Mouse (Mus musculus) embryo, embryonic 10 days (tissue): ENCODE results near the gene Olfr646.

ENCODE experiments used
- DNase-seq: peaks from one replicate; pipeline ENCODE4 v3.0.0-alpha.2; 2015; ENCODE audit warnings: low spot score

Olfr646 gene

DNA sequence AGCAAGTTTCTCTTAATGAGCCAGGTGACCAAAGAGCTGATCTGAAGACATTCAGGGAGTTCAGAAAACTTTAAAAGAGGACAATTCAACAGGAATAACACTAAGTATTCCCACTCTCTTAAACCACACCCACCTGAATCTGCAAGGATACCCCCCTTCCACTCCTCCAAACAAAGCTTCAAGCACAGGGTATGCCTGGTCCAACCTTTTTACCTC is at the start of gene Olfr646:
Gene Olfr646 (plus strand): TSS at position 117 of the 216 bp plus-strand sequence.
- DNase-seq = no peak

DNA sequence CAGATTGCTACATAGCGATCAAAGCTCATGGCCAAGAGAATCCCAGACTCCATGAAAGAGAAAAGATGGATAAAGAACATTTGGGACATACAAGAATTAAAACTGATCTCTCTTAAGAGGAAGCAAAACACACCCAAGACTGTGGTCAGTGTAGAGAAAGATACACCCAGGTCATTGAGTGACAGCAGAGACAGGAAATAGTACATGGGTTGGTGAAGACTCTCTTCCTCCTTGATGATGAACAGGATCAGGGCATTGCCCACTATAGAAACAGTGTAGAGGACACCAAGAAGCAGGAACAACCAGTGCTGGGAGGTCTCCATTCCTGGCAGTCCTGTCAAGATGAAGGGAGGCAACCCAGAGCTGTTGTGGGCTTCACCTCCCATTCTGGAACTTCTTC is 45.5 kb upstream of the Olfr646 start:
- no peak for DNase-seq

DNA sequence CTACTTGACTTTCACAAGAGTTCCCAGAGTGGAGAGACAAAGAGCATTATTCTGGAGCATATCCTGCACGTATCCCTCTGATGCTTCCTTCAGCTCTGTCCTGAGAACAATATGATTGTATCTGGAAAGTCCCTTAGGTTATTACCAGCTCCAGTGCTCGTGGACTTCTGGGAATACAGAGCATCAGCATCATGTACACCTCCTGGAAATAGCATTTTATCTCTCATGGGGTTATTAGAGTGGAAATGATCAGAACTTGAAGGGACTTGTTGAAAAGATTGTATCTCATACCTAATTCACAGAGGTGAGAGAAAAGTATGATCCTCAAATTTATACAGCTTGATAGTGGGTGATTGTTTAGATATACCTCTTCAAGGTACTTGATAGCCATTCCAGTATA is 43.3 kb upstream of the Olfr646 start, which contains the start of gene 4930516K23Rik:
Gene 4930516K23Rik (minus strand): TSS at position 101 of the 400 bp plus-strand sequence.
- DNase-seq = no peak

DNA sequence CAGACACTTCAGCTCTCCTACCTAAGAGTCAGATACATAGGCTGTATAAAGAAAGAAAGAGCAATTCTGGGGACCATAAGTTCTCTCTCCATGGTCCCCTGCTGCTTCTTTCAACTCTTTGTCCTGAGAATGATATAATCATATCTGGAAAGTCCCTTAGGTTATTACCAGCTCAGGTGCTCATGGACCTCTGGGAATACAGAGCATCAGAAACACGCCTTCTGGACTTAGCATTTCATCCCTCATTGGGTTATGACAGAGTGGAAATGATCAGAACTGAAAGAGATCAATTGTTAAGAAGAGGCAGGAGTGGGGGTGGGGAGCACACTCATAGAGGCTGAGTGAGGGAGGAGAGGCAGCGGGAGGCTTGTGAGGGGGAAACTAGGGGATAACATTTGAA is 32.9 kb upstream of the Olfr646 start, which contains the start of gene Olfr644:
Gene Olfr644 (minus strand): TSS at position 101 of the 400 bp plus-strand sequence.
- DNase-seq = no peak

DNA sequence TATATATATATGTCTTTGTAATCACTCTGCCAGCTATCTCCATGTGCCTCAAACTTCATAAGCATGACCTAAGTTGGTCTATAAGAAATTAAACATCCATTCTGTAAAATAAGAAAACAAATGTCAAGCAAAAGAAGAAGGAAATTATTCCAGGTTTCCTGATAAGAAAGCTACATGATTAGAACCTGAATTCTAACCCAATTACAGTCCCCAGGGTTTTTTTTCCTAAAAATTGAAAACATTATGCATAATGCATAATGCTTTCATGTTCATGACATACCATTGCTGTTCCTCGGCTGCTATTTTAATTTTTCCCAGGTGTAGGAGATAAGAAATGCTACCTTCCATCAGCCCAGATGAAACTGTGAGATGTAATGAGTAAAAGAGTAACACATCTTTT is 19.3 kb upstream of the Olfr646 start, which contains the start of gene Olfr645:
Gene Olfr645 (minus strand): TSS at position 101 of the 400 bp plus-strand sequence.
- no peak for DNase-seq

DNA sequence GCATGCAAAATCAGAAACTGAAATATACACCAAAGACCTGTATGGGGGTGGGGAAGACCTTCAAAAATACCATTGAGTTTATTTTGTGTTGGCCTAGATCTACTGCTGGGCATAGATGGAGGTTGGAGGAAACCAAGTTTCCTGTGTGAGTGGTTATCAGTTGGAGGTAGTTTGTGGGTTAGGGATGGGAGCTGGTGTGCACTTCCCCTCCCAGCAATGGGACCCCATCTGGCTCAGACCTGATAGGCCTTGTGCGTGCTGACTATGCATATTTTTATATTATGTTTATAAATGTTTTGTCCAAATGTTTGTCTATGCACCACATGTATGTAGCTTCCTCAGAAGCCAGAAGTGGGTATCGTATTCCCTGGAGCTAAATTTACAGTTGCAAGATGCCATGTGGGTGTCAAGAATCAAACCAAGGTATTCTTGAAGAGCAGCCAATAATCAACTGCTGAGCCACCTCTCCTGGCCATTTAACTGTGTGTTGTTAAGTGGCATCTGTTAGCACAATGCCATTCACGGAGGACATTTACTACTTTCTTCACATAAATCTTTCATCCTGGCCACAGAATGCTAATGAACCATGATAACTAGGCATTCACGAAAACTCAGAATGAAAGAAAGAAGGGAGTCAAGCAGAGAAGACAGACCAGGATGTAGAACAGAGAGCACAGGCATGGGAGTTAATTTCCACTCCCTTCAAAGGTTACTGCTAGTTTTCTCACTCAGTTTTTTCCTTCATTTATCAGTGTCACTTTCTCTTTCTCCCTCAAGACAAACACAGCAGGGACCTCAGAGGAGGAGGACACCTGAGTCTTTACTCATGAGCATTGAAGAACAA is 538 bp upstream of the Olfr646 start:
- DNase-seq = peak; percentile 5

GRCm38 (mm10) chr7:104129726-104130125 is 25.1 kb downstream of the Olfr646 start, which contains the start of gene Ubqln5:
Gene Ubqln5, minus strand, starts transcription at chr7:104129826.
- DNase-seq = no peak

DNA sequence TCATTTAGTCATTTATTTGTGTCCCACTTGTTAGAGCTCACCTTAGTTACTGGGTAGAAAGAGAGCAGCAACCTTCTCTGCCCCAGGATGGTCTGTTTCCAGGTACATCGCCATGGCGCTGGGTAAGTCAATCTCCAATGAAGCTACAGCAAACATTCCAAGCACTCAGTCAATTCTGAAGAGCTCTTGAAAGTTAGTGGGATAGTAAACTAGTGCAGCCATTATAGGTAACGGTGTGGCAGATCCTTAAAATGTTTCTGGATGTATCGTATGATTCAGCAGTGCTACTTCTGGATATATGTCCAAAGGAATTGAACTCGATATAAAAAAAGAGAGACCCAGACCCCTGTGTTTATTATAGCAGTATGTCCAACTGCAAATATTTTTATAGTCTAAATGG is 32.6 kb downstream of the Olfr646 start, which contains the start of gene Olfr643:
Gene Olfr643 (minus strand): TSS at position 101 of the 400 bp plus-strand sequence.
- no peak for DNase-seq

GRCm38 (mm10) chr7:104143179-104143578 is 38.5 kb downstream of the Olfr646 start, which contains the start of gene Ubqln3:
Gene Ubqln3, minus strand, starts transcription at chr7:104143279.
- no peak for DNase-seq

DNA sequence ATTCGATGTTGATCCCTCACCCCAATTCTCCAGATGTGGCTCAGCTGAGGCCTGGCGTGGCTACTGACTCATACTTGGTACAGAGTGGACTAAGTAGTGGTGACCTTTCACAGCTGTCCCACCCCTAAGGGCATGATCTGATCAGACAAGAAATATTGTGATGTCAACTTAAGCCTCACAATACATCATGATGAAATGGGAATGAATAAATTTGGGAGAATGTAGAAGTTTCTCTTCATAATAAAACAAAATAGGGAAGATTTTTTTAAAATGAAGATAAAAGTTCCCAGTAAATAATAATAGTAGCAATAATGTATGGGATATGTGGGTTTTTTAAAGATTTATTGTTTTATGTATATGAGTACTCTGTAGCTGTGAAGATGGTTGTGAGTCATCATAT is 45.8 kb downstream of the Olfr646 start, which contains the start of gene Ubqlnl:
Gene Ubqlnl (minus strand): TSS at position 101 of the 400 bp plus-strand sequence.
- no peak for DNase-seq
